Mouse (Mus musculus): Measurements from ENCODE around the gene Aak1.

GRCm38 (mm10) chr6:86963987-86964685, 114.8 kb downstream of the Aak1 start:
- TF ChIP-seq CTCF (IDR thresholded peaks at IDR 0.05; ENCODE audit: borderline replicate concordance, control insufficient read depth, extremely low read depth, insufficient read depth, low read length, poor library complexity): no peak
- no peak for TF ChIP-seq POLR2A (IDR thresholded peaks at IDR 0.05; ENCODE audit: control insufficient read depth, extremely low read depth, insufficient read depth, low read length, poor library complexity)

Measured in thymus, adult 2 months (tissue).